Comparison of ENCODE assay signal across 8 mouse cellular contexts in genomic region chr11:103144309-103145285, GRCm38 (mm10). TPM values are rescaled to one million over a fixed set of nuclear protein-coding genes. Genes with fewer than 3 reads are reported as not detected.
DNase-seq lines count a peak whose midpoint lies in the region; ATAC-seq and TF ChIP-seq lines count a peak whose summit lies in the region.

No protein-coding gene starts in this region.

- intact Hi-C loops in left cerebral cortex, postnatal 10 days (cut with DNase I) = no loop called here

- H3K9ac ChIP-seq in heart, embryonic 16.5 days (ENCODE audit: low read length) = no peak overlapping the region

- H3K36me3 ChIP-seq in megakaryocyte, embryonic 14.5 days (replicated peaks; ENCODE audit: low read length) = peaks cover 20% of the 10 kb centered on the region
- H3K36me3 ChIP-seq in heart, embryonic 16.5 days (ENCODE audit: control insufficient read depth, insufficient read depth) = no peaks in the 10 kb centered on the region
- no peaks in the 10 kb centered on the region for H3K36me3 ChIP-seq in small intestine, adult 2 months (ENCODE audit: control insufficient read depth, insufficient read depth, low read length)

- no peak for TF ChIP-seq CTCF in cerebellum, adult 2 months (IDR thresholded peaks at IDR 0.05; ENCODE audit: borderline replicate concordance, insufficient read depth, low read depth, low read length)
- TF ChIP-seq CTCF in small intestine, adult 2 months (IDR thresholded peaks at IDR 0.05; ENCODE audit: extremely low read depth, insufficient read length, insufficient replicate concordance, low read depth, low read length) = no peak

- peak; percentile 51 to 61 for DNase-seq in cerebellum, postnatal 10 days
- no peak for DNase-seq in cerebellum, adult 2 months
- no peak for DNase-seq in left cerebral cortex, adult 9 months (ENCODE audit: low spot score in 2 of 2)
- no peak for DNase-seq in left cerebral cortex, postnatal 10 days (ENCODE audit: extremely low spot score in 1 of 2, low spot score in 2 of 2)

- ATAC-seq in megakaryocyte, adult 5-6 weeks (ENCODE audit: poor library complexity, severe bottlenecking) = no peak
- ATAC-seq in heart, embryonic 16.5 days (replicated peaks; ENCODE audit: extremely low read depth, insufficient read depth, low FRiP score) = no peak

- peaks cover 13% of the 10 kb centered on the region for H3K4me1 ChIP-seq in cerebellum, adult 2 months (ENCODE audit: control insufficient read depth, insufficient read depth, low read length)
- H3K4me1 ChIP-seq in megakaryocyte, embryonic 14.5 days = peaks cover 90% of the 10 kb centered on the region
- peaks cover 36% of the 10 kb centered on the region for H3K4me1 ChIP-seq in heart, embryonic 16.5 days (ENCODE audit: control insufficient read depth, insufficient read depth, low read length)
- peaks cover 37% of the 10 kb centered on the region for H3K4me1 ChIP-seq in small intestine, adult 2 months (ENCODE audit: control insufficient read depth, insufficient read depth, insufficient read length, low read length)

- H3K4me2 ChIP-seq in heart, embryonic 16.5 days (ENCODE audit: low read depth, low read length) = no peak overlapping the region

- no peaks in the 10 kb centered on the region for H3K9me3 ChIP-seq in megakaryocyte, embryonic 14.5 days
- H3K9me3 ChIP-seq in heart, embryonic 16.5 days (replicated peaks; ENCODE audit: control insufficient read depth, low read length) = no peaks in the 10 kb centered on the region

- H3K27me3 ChIP-seq in cerebellum, adult 2 months (ENCODE audit: control insufficient read depth, insufficient read depth, low read length) = no peaks in the 10 kb centered on the region
- no peaks in the 10 kb centered on the region for H3K27me3 ChIP-seq in megakaryocyte, embryonic 14.5 days (replicated peaks)
- no peaks in the 10 kb centered on the region for H3K27me3 ChIP-seq in heart, embryonic 16.5 days (ENCODE audit: control insufficient read depth, insufficient read depth, low read length)
- no peaks in the 10 kb centered on the region for H3K27me3 ChIP-seq in small intestine, adult 2 months (ENCODE audit: control insufficient read depth, insufficient read depth, low read length)

- H3K4me3 ChIP-seq in cerebellum, adult 2 months (replicated peaks; ENCODE audit: insufficient read depth, low read depth, low read length) = no peak overlapping the region
- H3K4me3 ChIP-seq in megakaryocyte, embryonic 14.5 days (replicated peaks) = peak overlapping the region; percentile 85
- no peak overlapping the region for H3K4me3 ChIP-seq in heart, embryonic 16.5 days (ENCODE audit: low read length)
- H3K4me3 ChIP-seq in small intestine, adult 2 months (ENCODE audit: low read depth, low read length) = no peak overlapping the region

- no peak overlapping the region for H3K27ac ChIP-seq in cerebellum, adult 2 months (ENCODE audit: insufficient read depth, low read length)
- peak overlapping the region; percentile 3; the same call in 1 of the 2 replicates for H3K27ac ChIP-seq in heart, embryonic 16.5 days (ENCODE audit: low read length)
- 0 out of 2 replicates have a peak overlapping the region, but pooled peaks have one; percentile 9 for H3K27ac ChIP-seq in small intestine, adult 2 months (ENCODE audit: insufficient read depth, low read depth, low read length)

- TF ChIP-seq POLR2A in cerebellum, adult 2 months (IDR thresholded peaks at IDR 0.05; ENCODE audit: borderline replicate concordance, insufficient read depth, low read length) = no peak
- TF ChIP-seq POLR2A in small intestine, adult 2 months (IDR thresholded peaks at IDR 0.05; ENCODE audit: low read depth, low read length) = no peak

- 43% methylated on average over 12 of the region's 12 CpGs for WGBS in cerebellum, adult 2 months
- WGBS in heart, embryonic 16.5 days = 40% methylated on average over 12 of the region's 12 CpGs
- 40% methylated on average over 12 of the region's 12 CpGs for WGBS in small intestine, adult 2 months

RNA-seq across cellular contexts. Expression of gene Hexim2, which starts 12.4 kb away (rescaled TPM):
- 20.9 and 23.0 TPM in 2 replicates for polyA plus RNA-seq in cerebellum, adult 2 months (2012; rRNA removed)
- polyA plus RNA-seq in megakaryocyte, embryonic 14.5 days (2012; ENCODE audit: insufficient read depth, low replicate concordance) = 73.5 and 168 TPM in 2 replicates
- total RNA-seq in megakaryocyte, adult 5-6 weeks (2015) = 0.25 and 1.8 TPM in 2 replicates
- total RNA-seq in megakaryocyte, adult 5-6 weeks (2017) = 1.0 and 2.1 TPM in 2 replicates
- 6.1 and 7.4 TPM in 2 replicates for polyA plus RNA-seq in heart, embryonic 16.5 days (2015; fragmentation: Nextera tagmentation; extraction: Ambion mirVana)
- polyA plus RNA-seq in small intestine, adult 2 months (2012; rRNA removed) = 0.86 and 2.2 TPM in 2 replicates
- 10 to 100 TPM; 20.1 to 20.7 TPM for total RNA-seq in left cerebral cortex, postnatal 10 days (2021)

RNA-seq across cellular contexts. Expression of gene Fmnl1, which starts 26.3 kb away (rescaled TPM):
- 63.7 and 71.1 TPM in 2 replicates for polyA plus RNA-seq in cerebellum, adult 2 months (2012; rRNA removed)
- polyA plus RNA-seq in megakaryocyte, embryonic 14.5 days (2012; ENCODE audit: insufficient read depth, low replicate concordance) = 25.5 and 36.6 TPM in 2 replicates
- 387 and 407 TPM in 2 replicates for total RNA-seq in megakaryocyte, adult 5-6 weeks (2015)
- total RNA-seq in megakaryocyte, adult 5-6 weeks (2017) = 126 and 152 TPM in 2 replicates
- 4.0 and 7.6 TPM in 2 replicates for polyA plus RNA-seq in heart, embryonic 16.5 days (2015; fragmentation: Nextera tagmentation; extraction: Ambion mirVana)
- polyA plus RNA-seq in small intestine, adult 2 months (2012; rRNA removed) = 7.1 and 8.4 TPM in 2 replicates
- total RNA-seq in left cerebral cortex, postnatal 10 days (2021) = 10 to 100 TPM; 79.5 to 80.7 TPM

RNA-seq across cellular contexts. Expression of gene Hexim1, which starts 28.6 kb away (rescaled TPM):
- 25.5 and 28.8 TPM in 2 replicates for polyA plus RNA-seq in cerebellum, adult 2 months (2012; rRNA removed)
- polyA plus RNA-seq in megakaryocyte, embryonic 14.5 days (2012; ENCODE audit: insufficient read depth, low replicate concordance) = 24.4 and 98.1 TPM in 2 replicates
- total RNA-seq in megakaryocyte, adult 5-6 weeks (2015) = 10.1 TPM in 2 replicates
- total RNA-seq in megakaryocyte, adult 5-6 weeks (2017) = 17.0 and 24.6 TPM in 2 replicates
- 2.9 TPM in 2 replicates for polyA plus RNA-seq in heart, embryonic 16.5 days (2015; fragmentation: Nextera tagmentation; extraction: Ambion mirVana)
- polyA plus RNA-seq in small intestine, adult 2 months (2012; rRNA removed) = 4.3 and 11.4 TPM in 2 replicates
- 10 to 100 TPM; 31.8 to 33.9 TPM for total RNA-seq in left cerebral cortex, postnatal 10 days (2021)

RNA-seq across cellular contexts. Expression of gene Acbd4, which starts 43.1 kb away (rescaled TPM):
- 60.4 and 61.5 TPM in 2 replicates for polyA plus RNA-seq in cerebellum, adult 2 months (2012; rRNA removed)
- 42.5 and 61.0 TPM in 2 replicates for polyA plus RNA-seq in megakaryocyte, embryonic 14.5 days (2012; ENCODE audit: insufficient read depth, low replicate concordance)
- total RNA-seq in megakaryocyte, adult 5-6 weeks (2015) = 3.2 and 6.2 TPM in 2 replicates
- total RNA-seq in megakaryocyte, adult 5-6 weeks (2017) = 9.3 and 9.4 TPM in 2 replicates
- 21.5 and 21.8 TPM in 2 replicates for polyA plus RNA-seq in heart, embryonic 16.5 days (2015; fragmentation: Nextera tagmentation; extraction: Ambion mirVana)
- 89.3 and 234 TPM in 2 replicates for polyA plus RNA-seq in small intestine, adult 2 months (2012; rRNA removed)
- total RNA-seq in left cerebral cortex, postnatal 10 days (2021) = 10 to 100 TPM; 70.0 to 80.0 TPM

RNA-seq across cellular contexts. Expression of gene Plcd3, which starts 43.1 kb away (rescaled TPM):
- 11.8 and 13.1 TPM in 2 replicates for polyA plus RNA-seq in cerebellum, adult 2 months (2012; rRNA removed)
- 0.18 TPM in 1 of 2 replicates, not detected in the other for polyA plus RNA-seq in megakaryocyte, embryonic 14.5 days (2012; ENCODE audit: insufficient read depth, low replicate concordance)
- not detected in 2 replicates for total RNA-seq in megakaryocyte, adult 5-6 weeks (2015)
- total RNA-seq in megakaryocyte, adult 5-6 weeks (2017) = not detected in 2 replicates
- 13.6 and 17.0 TPM in 2 replicates for polyA plus RNA-seq in heart, embryonic 16.5 days (2015; fragmentation: Nextera tagmentation; extraction: Ambion mirVana)
- polyA plus RNA-seq in small intestine, adult 2 months (2012; rRNA removed) = 3.1 and 4.8 TPM in 2 replicates
- total RNA-seq in left cerebral cortex, postnatal 10 days (2021) = 10 to 100 TPM; 15.1 to 16.4 TPM

Comparison
In these comparisons a context has a peak if more than half of its experiments do, and no peak if none do; other contexts are left out.
1. DNase-seq: peak in cerebellum, postnatal 10 days (2 of 2); none in cerebellum, adult 2 months (0 of 2), left cerebral cortex, adult 9 months (0 of 2) and left cerebral cortex, postnatal 10 days (0 of 2).